29 mouse cellular contexts compared by ENCODE assay signal in the genomic region with DNA sequence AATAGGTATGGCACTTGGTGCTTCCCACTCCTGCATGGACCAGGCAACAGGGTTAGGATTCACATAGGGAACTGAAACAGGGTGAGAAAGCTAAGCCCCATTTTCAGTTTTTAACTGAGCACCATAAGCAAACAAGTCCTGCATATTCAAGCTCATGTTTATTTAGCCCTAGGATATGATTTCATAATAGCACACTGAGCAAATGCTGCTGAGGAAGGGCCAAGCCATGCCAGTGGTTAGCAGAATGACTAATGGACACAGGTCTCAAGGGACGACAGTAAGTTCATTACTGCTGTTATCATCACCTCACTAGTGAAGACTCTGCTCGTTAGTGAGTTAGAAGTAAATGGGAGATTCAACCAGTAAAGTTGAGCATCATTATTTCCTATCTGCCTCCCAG.
DNase-seq lines count a peak whose midpoint lies in the region; ATAC-seq and TF ChIP-seq lines count a peak whose summit lies in the region.
"Had no signal": no experiment of that assay in that cellular context is flagged by ENCODE, and none has a peak within 500 bp of the region (broad histone marks: within the 10 kb centered on the region; RNA-seq: fewer than 3 reads in every experiment).

No protein-coding gene starts in this region.

- H3K9me3 ChIP-seq in lung, postnatal 0 days (ENCODE audit: low read length) = no peaks in the 10 kb centered on the region
- H3K9me3 ChIP-seq: heart, embryonic 12.5 days; hindbrain, embryonic 13.5 days; neural tube, embryonic 13.5 days had no signal

- no peaks in the 10 kb centered on the region for H3K36me3 ChIP-seq in lung, postnatal 0 days (ENCODE audit: insufficient read depth, low read length)
- H3K36me3 ChIP-seq: heart, embryonic 12.5 days; hindbrain, embryonic 13.5 days; neural tube, embryonic 13.5 days had no signal

- TF ChIP-seq EP300 in lung, postnatal 0 days (IDR thresholded peaks at IDR 0.05) = no peak

- H3K4me1 ChIP-seq in lung, postnatal 0 days (ENCODE audit: insufficient read depth, low read depth, low read length) = no peaks in the 10 kb centered on the region
- no peaks in the 10 kb centered on the region; the same call in 1 of the 2 replicates for H3K4me1 ChIP-seq in lung, adult 2 months (ENCODE audit: control insufficient read depth, insufficient read depth, low read length)
- H3K4me1 ChIP-seq in bone marrow macrophage, adult 2 months (ENCODE audit: control insufficient read depth, insufficient read depth, low read length) = peaks cover 11% of the 10 kb centered on the region
- H3K4me1 ChIP-seq: neural tube, embryonic 13.5 days had no signal

- no peak overlapping the region for H3K4me2 ChIP-seq in lung, postnatal 0 days (replicated peaks; ENCODE audit: low read depth, low read length)
- H3K4me2 ChIP-seq: heart, embryonic 12.5 days; hindbrain, embryonic 13.5 days; liver, embryonic 11.5 days; neural tube, embryonic 13.5 days had no signal

- H3K27ac ChIP-seq in lung, postnatal 0 days (ENCODE audit: low read length) = no peak overlapping the region
- 0 out of 2 replicates have a peak overlapping the region, but pooled peaks have one; percentile 6 for H3K27ac ChIP-seq in bone marrow macrophage, adult 2 months (ENCODE audit: insufficient read depth, low read depth, low read length)
- H3K27ac ChIP-seq: gastrocnemius, adult 2 months; hindbrain, embryonic 13.5 days; macrophage; neural tube, embryonic 13.5 days; stomach, postnatal 0 days had no signal

- H3K9ac ChIP-seq in lung, postnatal 0 days (replicated peaks; ENCODE audit: low read depth) = no peak overlapping the region
- H3K9ac ChIP-seq: heart, embryonic 12.5 days; hindbrain, embryonic 13.5 days; neural tube, embryonic 13.5 days had no signal

- no peak overlapping the region for H3K4me3 ChIP-seq in lung, postnatal 0 days (ENCODE audit: low read depth, low read length)
- H3K4me3 ChIP-seq in lung, adult 2 months (replicated peaks; ENCODE audit: extremely low read depth, low read depth, low read length) = no peak overlapping the region
- no peak overlapping the region for H3K4me3 ChIP-seq in bone marrow macrophage, adult 2 months (ENCODE audit: insufficient read depth, low read length)
- H3K4me3 ChIP-seq: gastrocnemius, adult 2 months; heart, embryonic 12.5 days; hindbrain, embryonic 13.5 days; neural tube, embryonic 13.5 days had no signal

- H3K27me3 ChIP-seq in lung, postnatal 0 days (replicated peaks; ENCODE audit: insufficient read depth, low read length) = no peaks in the 10 kb centered on the region
- H3K27me3 ChIP-seq: heart, embryonic 12.5 days; hindbrain, embryonic 13.5 days; neural tube, embryonic 13.5 days; Patski had no signal

- no peak for TF ChIP-seq CTCF in lung, postnatal 0 days (IDR thresholded peaks at IDR 0.05)
- TF ChIP-seq CTCF in lung, adult 2 months (IDR thresholded peaks at IDR 0.05; ENCODE audit: insufficient read depth, low read length) = no peak
- TF ChIP-seq CTCF in bone marrow macrophage, adult 2 months (IDR thresholded peaks at IDR 0.05; ENCODE audit: low read depth, low read length) = no peak

- no peak for TF ChIP-seq POLR2A in lung, adult 2 months (IDR thresholded peaks at IDR 0.05; ENCODE audit: borderline replicate concordance, extremely low read depth, low read depth, low read length)
- no peak for TF ChIP-seq POLR2A in bone marrow macrophage, adult 2 months (IDR thresholded peaks at IDR 0.05; ENCODE audit: borderline replicate concordance, low read depth, low read length)

- peak; percentile 35 for DNase-seq in lung, postnatal 0 days (ENCODE audit: low spot score)
- DNase-seq in lung, adult 2 months = no peak
- peak; percentile 7 for DNase-seq in urinary bladder, postnatal 14 days (ENCODE audit: low spot score)
- DNase-seq in urinary bladder, postnatal 25 days (ENCODE audit: low spot score) = no peak
- DNase-seq in layer of hippocampus, adult 9-10 months (ENCODE audit: low spot score) = no peak
- DNase-seq in layer of hippocampus, postnatal 36 days = no peak
- DNase-seq: adrenal gland, postnatal 36 days; cerebellum, adult 2 months; cerebellum, postnatal 25 days; gastrocnemius, adult 2 months; gastrocnemius, postnatal 36 days; heart, postnatal 4 days; kidney, adult 8-10 months; kidney, postnatal 10 days; layer of hippocampus, adult 9-11 months; right cerebral cortex, postnatal 4 days; thymus, adult 18-20 months; thymus, postnatal 36 days had no signal

- peak; percentile 58 for ATAC-seq in lung, postnatal 0 days
- ATAC-seq: forebrain, embryonic 16.5 days; intestine, embryonic 16.5 days; midbrain, embryonic 16.5 days; Patski had no signal

- 64% methylated on average over 2 of the region's 2 CpGs for WGBS in lung, postnatal 0 days
- 36% methylated on average over 2 of the region's 2 CpGs for WGBS in lung, adult 2 months

Comparison
In these comparisons a context has a peak if more than half of its experiments do, and no peak if none do; other contexts are left out.
1. DNase-seq: peak in lung, postnatal 0 days (single experiment) and urinary bladder, postnatal 14 days (single experiment); none in lung, adult 2 months (single experiment), urinary bladder, postnatal 25 days (single experiment), layer of hippocampus, adult 9-10 months (single experiment) and layer of hippocampus, postnatal 36 days (0 of 2).